Mouse (Mus musculus) NIH3T3 (cell line): ENCODE measurements at regions not wholly inside any gene's neighbourhood (a gene's known extent, or its start where the extent isn't known, plus 50 kb on each side); places are given as distances from the start of the nearest gene placed in this dataset.
A peak's percentile ranks its signal among the peaks of the same experiment; 100 is the strongest.

Source experiments
- DNase-seq: peaks from one replicate; pipeline ENCODE4 v3.0.0-alpha.2; 2012; ENCODE audit warnings: low read depth

- no peak for DNase-seq
These were observed 231.4 kb upstream of the Frg1 start for GRCm38 (mm10) chr8:41648276-41648675.

DNA sequence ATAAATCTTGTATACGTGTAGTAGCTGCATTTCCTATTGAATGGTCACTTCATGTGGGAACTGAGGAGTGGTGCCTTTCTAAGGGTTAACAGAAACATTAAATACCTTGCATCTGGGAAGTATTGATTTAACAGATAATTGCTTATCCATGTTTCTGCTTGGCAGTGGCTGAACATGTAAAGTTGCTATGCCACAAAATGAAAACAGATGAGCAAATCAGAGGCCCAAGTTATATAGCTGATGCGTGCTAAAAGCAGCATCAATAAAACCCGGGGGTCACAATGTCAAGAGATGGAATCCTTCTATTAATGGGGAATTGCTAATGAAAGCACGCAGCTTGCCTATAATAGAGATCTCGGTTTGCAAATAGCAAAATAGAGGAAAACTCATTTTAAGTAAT, 227.8 kb upstream of the Frg1 start:
- no peak for DNase-seq

- no peak for DNase-seq
These were observed 207.0 kb upstream of the Frg1 start for GRCm38 (mm10) chr8:41623841-41624240.

DNA sequence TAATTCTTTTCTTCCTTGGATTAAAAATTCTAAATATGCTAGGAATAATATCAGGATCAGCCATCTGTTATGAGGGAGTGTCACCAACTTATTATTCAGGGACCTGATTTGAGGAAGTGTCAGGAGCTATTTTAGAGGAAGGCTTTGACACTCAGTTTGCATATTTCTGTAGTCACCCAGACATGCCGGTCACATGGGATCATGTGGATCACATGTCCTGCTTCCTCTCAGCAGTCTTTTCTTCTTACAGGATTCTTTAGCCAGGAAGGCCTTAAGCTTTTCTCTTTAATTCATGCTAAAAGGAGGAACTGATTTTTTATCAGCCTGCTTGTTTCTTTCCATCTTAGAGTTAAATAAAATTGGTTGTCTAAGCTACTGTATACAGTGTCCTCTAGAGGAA, 183.4 kb upstream of the Frg1 start:
- DNase-seq: no peak

GRCm38 (mm10) chr8:41594446-41594845, 177.6 kb upstream of the Frg1 start:
- DNase-seq: no peak

- no peak for DNase-seq
These were observed 176.8 kb upstream of the Frg1 start for GRCm38 (mm10) chr8:41593666-41594042.

DNA sequence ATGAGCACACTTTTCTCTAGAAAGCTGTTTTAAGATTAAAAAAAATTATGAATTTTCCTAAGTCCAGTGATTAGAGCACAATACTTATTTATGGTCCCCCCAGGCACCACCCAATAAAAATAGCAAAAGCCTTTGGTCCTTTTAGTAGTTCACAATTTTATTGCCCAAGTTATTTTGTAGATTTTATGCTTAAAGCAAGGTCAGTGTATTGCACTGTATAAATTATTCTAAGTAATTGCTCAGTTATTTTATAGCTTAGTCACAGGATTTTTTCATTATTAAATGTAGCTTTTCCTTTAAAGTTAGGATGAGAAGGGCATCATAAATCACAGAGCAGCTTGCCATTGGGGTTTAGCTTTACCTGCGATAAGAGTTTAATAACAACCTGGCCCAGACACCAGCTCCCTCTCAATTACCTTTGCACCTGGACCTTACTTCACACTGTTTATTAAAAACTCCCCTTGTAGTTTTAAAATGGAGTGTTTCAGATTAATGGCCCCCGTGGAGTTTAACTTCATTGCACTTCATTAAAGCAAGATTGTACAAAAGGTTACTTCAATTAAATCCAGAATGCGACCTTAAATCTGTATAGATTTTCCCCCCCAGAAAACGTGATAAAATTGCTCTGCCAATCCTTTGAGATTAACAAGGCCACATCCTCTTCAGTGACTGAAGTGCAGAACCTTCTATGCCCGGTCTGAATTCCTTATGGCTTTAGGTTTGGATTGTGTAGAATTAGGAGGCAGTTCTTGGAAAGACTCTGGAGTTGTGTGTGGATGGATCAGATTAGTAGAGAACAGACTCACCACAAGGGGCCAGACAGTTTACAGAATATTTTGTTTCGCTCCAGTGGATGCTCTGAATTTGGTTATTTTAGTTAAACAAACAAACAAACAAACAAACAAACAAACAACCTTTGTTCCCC, 176.1 kb upstream of the Frg1 start:
- DNase-seq: no peak

DNA sequence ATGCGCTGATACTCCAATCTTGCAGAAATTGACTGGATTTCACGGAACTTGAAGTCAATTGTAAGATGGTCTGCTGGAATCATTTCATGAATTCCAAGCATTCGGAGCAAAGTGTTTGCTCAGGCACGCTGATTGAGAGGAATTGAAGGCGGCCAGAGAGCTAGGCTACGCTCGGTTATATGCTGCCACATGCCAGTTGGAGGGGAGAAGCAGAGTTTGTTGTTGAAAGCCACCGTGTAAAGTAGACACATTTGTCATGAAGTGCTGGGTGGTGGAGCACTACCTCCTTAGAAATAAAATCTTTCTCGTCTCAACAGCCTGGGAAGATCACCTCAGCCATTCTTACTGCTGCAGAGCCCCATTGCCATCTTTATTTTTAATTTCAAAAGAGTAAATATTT, 175.3 kb upstream of the Frg1 start:
- no peak for DNase-seq

DNA sequence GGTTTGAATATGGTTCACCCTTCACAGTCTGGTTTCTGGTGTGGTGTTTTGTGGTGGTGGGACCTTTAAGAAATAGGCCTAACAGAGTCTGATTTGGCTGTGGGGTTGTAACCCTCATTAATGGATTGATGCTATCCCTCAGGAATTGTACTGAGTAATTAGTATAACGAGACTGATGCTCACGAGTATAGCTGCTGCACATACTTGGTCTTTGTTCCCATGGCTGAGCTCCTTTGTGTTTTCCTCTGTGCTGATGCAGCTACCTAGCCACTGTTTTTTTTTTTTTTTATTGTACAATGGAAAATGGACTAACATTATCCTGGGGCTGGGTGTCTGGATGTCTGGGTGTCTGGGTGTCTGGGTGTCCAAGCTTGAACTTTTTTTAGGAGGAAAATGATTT, 171.3 kb upstream of the Frg1 start:
- no peak for DNase-seq

- peak; percentile 82 for DNase-seq
These were observed 156.4 kb upstream of the Frg1 start for GRCm38 (mm10) chr8:41573027-41573885.

GRCm38 (mm10) chr8:41570566-41570965, 153.7 kb upstream of the Frg1 start:
- no peak for DNase-seq

- DNase-seq: peak; percentile 3
These were observed 145.1 kb upstream of the Frg1 start for GRCm38 (mm10) chr8:41561995-41562394.

GRCm38 (mm10) chr8:41556819-41557218, 139.9 kb upstream of the Frg1 start:
- no peak for DNase-seq

- DNase-seq: peak; percentile 21
These were observed 136.1 kb upstream of the Frg1 start for GRCm38 (mm10) chr8:41552747-41553534.

- DNase-seq: no peak
These were observed 135.1 kb upstream of the Frg1 start for GRCm38 (mm10) chr8:41551925-41552414.

DNA sequence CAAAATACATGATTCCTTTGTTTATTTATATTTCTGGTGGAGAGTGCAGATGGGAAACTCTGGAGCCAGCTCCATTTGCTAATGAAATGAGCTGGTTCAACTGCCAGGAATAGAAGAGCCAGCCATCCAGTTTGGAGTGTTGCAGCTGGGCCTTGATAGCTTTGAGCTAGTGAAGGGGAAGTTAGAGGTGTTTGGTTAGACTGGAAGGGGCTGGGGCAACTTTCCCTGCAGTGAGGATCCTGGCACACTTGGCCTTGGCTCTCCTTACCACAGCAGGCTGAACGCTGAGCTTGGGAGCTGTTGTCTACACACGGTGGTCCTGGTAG, 133.2 kb upstream of the Frg1 start:
- no peak for DNase-seq

DNA sequence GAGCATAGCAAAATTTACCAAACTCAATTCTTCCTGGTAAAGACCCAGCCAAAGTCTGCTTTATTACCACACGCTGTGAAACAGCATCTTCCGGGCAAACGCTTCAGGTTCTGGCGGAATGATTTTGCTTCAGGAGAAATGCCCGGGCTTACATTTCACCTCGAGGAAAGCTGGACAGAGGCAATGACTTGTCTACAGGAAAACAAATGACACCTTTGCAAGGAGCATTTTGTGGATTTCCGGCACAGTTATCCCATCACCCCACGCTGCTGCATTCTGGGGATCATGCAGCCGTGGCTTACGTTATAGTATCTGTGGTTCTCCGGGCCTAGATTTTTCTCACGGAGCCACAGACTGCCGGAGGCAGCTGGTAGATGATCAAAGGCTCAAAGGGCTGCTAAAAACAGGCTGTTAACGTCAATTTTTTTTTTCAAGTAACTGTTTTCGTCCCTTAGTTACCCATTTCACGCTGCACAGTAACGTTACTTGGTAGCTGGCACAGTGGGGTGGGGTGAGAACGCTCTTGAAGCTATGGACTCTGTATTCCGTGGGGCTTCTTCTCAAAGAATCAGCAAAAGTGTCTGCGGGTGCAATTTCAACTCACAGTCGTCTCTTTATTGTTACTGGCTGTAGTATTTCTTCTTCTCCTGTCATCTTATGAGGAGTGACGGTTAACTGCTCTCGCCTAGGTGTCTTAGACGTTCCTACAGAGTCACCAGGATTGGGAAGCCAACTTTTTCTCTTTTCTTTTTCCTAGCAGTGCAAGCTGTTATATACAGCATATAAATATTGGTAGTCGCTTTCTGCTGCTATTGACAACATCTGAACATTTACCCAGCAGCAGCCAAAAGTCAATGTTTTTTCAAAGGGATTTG, 132.6 kb upstream of the Frg1 start:
- DNase-seq: no peak

DNA sequence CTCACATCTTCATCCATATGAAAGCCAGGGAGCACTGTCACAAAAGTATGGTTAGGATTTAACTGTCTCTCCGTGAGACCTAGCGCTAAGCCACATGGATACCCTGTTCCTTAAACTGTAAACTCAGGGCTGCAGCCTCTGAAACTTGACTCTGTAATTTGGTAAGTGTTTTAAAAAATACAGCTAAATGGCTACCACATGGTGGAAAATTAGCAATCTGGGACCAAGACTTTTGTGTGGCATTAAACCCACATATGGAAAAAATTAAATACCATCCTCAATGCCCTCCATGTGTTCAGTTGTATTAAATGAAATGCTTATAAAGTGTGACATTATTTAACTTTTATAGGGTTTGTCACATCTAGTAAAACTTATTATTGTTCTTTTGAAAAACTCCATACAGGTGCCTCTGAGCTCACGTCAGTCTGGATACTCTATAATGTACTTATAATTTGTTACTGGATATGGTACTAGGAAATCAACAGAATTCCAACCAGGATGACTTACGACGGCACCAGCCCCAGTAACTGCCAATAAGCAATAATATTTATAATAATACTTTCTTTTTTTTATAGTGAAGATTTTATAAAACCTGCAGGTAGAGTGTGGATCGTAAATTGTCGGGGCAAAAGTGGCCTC, 131.0 kb upstream of the Frg1 start:
- DNase-seq: no peak

DNA sequence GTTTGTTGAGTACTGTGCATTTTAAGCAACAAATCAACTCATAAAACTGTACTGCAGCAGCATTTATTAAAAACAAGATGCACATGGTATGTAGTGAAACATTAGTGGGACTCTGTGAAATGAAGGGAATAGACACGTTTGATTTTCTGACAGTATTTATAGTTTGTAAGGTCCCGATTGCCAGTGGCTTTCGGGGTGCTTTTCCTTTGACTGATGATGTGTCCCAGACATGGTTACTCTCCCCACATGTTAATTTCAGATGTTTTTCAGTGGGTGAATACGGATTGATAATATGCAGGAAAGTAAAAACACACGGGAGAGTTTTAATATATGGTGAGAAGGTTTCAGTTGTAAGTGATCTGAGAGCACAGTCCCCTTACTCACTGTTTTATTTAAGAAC, 115.3 kb upstream of the Frg1 start:
- no peak for DNase-seq

- DNase-seq: no peak
These were observed 112.7 kb upstream of the Frg1 start for GRCm38 (mm10) chr8:41529581-41529980.

DNA sequence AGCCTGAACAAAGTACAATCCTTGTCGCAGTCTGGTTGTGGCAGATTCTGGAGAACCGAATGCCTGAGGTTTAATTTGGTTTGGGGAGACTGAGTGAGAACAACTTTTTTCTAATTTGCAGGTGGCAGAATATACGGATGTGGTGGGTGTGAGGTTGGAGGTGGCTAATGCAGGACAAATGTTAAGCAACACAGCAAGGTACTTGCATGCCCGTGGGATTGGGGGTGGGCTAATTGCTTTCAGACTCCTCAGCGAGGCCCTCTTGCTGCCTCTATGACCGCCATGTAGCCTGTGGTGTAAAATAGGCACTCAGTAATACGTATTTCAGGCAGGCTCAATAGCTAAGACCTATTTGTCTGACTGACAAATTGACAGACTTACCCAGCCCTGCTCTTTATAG, 109.4 kb upstream of the Frg1 start:
- DNase-seq: no peak
